In the genomic region with DNA sequence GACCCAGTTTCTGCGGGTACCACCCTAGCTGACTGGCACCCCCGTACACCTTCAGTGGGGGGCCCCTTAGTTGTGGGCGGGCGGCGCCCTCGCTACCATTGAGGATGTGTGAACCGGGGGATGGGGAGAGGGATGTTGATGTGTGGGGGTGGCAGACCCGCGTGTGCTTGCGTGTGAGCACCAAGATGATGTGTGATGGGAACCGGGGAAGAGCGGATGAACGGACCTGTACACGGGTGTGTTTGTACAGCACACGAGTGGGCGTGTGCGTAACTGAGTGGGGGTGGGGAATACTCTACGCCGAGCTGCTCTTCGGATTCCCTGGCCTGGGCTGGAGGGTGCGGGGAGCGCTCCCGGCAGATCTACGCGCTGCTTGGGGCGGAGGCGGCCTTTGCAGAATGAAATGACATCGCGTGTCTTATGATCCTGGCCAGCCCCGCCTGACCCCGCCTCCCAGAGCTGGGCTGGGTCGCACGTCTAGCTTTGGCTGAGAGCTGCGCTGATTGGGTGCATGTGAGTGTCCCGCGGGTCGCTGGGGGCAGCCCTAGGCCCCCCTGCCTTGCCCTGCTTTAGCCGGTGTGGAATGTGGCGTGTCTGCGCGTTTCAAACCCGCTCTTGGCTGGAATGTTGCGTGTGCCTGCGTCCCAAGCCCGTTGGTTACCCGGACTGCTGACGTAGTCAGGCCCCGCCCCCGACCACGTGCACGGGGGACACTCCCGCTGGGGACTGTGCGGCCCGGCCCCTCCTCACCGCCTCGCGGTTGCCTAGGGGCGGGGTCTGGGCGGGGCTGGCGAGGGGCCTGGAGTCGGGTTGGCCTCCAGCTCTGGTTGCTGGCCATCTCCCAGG, we compare ENCODE assay signal across 8 mouse cellular contexts. TPM values are rescaled to one million over a fixed set of nuclear protein-coding genes. Genes with fewer than 3 reads are reported as not detected.
DNase-seq lines count a peak whose midpoint lies in the region; ATAC-seq lines count a peak whose summit lies in the region.

No protein-coding gene starts in this region.

- no peaks in the 10 kb centered on the region for H3K27me3 ChIP-seq in megakaryocyte, embryonic 14.5 days (replicated peaks)

- peaks cover 16% of the 10 kb centered on the region for H3K36me3 ChIP-seq in megakaryocyte, embryonic 14.5 days (replicated peaks; ENCODE audit: low read length)

- ATAC-seq in common myeloid progenitor, adult 5-6 weeks (replicated peaks; ENCODE audit: low read depth, poor library complexity, severe bottlenecking), result peak; percentile 37

- peak; percentile 100 for DNase-seq in ZHBTc4 (ENCODE audit: low read depth, low spot score)
- DNase-seq in gastrocnemius, adult 8-10 months (ENCODE audit: low spot score in 2 of 2), result peak; percentile 99
- peak; percentile 86 for DNase-seq in hindlimb bud, embryonic 11.5 days (ENCODE audit: extremely low spot score, low read depth, low spot score)
- peak; percentile 97 for DNase-seq in left cerebral cortex, adult 8-10 months (ENCODE audit: low spot score in 2 of 2)
- DNase-seq in right cerebral cortex, postnatal 10 days (ENCODE audit: low spot score in 2 of 2), result peak; percentile 98 to 99
- peak; percentile 99 for DNase-seq in urinary bladder, postnatal 25 days (ENCODE audit: low spot score)

- peak overlapping the region; percentile 99 for H3K4me3 ChIP-seq in megakaryocyte, embryonic 14.5 days (replicated peaks)

- H3K4me1 ChIP-seq in megakaryocyte, embryonic 14.5 days, result peaks cover 73% of the 10 kb centered on the region

- no peaks in the 10 kb centered on the region for H3K9me3 ChIP-seq in megakaryocyte, embryonic 14.5 days

RNA-seq across cellular contexts. Expression of a gene that starts 1.1 kb away (rescaled TPM):
- 4.9 and 10.6 TPM in 2 replicates for total RNA-seq in common myeloid progenitor, adult 5-6 weeks (2017)
- total RNA-seq in gastrocnemius, adult 8-10 months (2022), result 10 to 100 TPM in 1 of 4 experiments, 1 to 10 TPM in 3; 5.8 to 11.7 (median 7.8) TPM
- total RNA-seq in left cerebral cortex, adult 8-10 months (2022), result 10 to 100 TPM; 31.4 to 36.4 (median 33.8) TPM
- polyA plus RNA-seq in megakaryocyte, embryonic 14.5 days (2012; ENCODE audit: insufficient read depth, low replicate concordance), result 59.1 and 85.0 TPM in 2 replicates

Comparison
In these comparisons a context has a peak if more than half of its experiments do, and no peak if none do; other contexts are left out.
1. Peak in every context shown above with its lines: DNase-seq, ATAC-seq and H3K4me3 ChIP-seq.